Mouse (Mus musculus): ENCODE measurements around the gene C1rl.
"Not testable (repeated sequence)": the region's sequence is repeated elsewhere in the genome, so short reads cannot be mapped to it uniquely, and the experiment has no call there.

C1rl gene

GRCm38 (mm10) chr6:124499914-124500566 lies 7.1 kb downstream of the C1rl start:
- in situ Hi-C loops (cut with MboI; ENCODE audit: low sequenced_read_pairs) = no loop called here

GRCm38 (mm10) chr6:124501473-124501872 lies 8.6 kb downstream of the C1rl start:
- in situ Hi-C loops (cut with MboI; ENCODE audit: low sequenced_read_pairs) = no loop called here

- in situ Hi-C loops (cut with MboI; ENCODE audit: low sequenced_read_pairs) = no loop called here
Measured at GRCm38 (mm10) chr6:124502021-124502420, 9.1 kb downstream of the C1rl start.

GRCm38 (mm10) chr6:124505028-124505427 lies 12.1 kb downstream of the C1rl start:
- in situ Hi-C loops (cut with MboI; ENCODE audit: low sequenced_read_pairs) = no loop called here

- in situ Hi-C loops (cut with MboI; ENCODE audit: low sequenced_read_pairs) = no loop called here
Measured at GRCm38 (mm10) chr6:124506991-124507390, 14.1 kb downstream of the C1rl start.

- in situ Hi-C loops (cut with MboI; ENCODE audit: low sequenced_read_pairs) = no loop called here
Measured at GRCm38 (mm10) chr6:124508292-124508691, 15.4 kb downstream of the C1rl start.

GRCm38 (mm10) chr6:124509192-124509591 lies 16.3 kb downstream of the C1rl start:
- in situ Hi-C loops (cut with MboI; ENCODE audit: low sequenced_read_pairs) = not testable (repeated sequence)

- in situ Hi-C loops (cut with MboI; ENCODE audit: low sequenced_read_pairs) = no loop called here
Measured at GRCm38 (mm10) chr6:124511936-124512335, 19.0 kb downstream of the C1rl start.

- in situ Hi-C loops (cut with MboI; ENCODE audit: low sequenced_read_pairs) = no loop called here
Measured at GRCm38 (mm10) chr6:124512355-124512836, 19.5 kb downstream of the C1rl start, which contains the start of gene C1ra. Gene C1ra, plus strand, starts transcription at chr6:124512405.

GRCm38 (mm10) chr6:124517733-124518132 lies 24.8 kb downstream of the C1rl start:
- in situ Hi-C loops (cut with MboI; ENCODE audit: low sequenced_read_pairs) = not testable (repeated sequence)

GRCm38 (mm10) chr6:124522082-124522481 lies 29.2 kb downstream of the C1rl start:
- in situ Hi-C loops (cut with MboI; ENCODE audit: low sequenced_read_pairs) = not testable (repeated sequence)

- in situ Hi-C loops (cut with MboI; ENCODE audit: low sequenced_read_pairs) = no loop called here
Measured at GRCm38 (mm10) chr6:124527881-124528280, 35.0 kb downstream of the C1rl start.

GRCm38 (mm10) chr6:124531077-124531476 lies 38.2 kb downstream of the C1rl start:
- in situ Hi-C loops (cut with MboI; ENCODE audit: low sequenced_read_pairs) = no loop called here

- in situ Hi-C loops (cut with MboI; ENCODE audit: low sequenced_read_pairs) = not testable (repeated sequence)
Measured at GRCm38 (mm10) chr6:124536125-124536829, 43.4 kb downstream of the C1rl start.

GRCm38 (mm10) chr6:124541176-124541575 lies 48.3 kb downstream of the C1rl start:
- in situ Hi-C loops (cut with MboI; ENCODE audit: low sequenced_read_pairs) = not testable (repeated sequence)

GRCm38 (mm10) chr6:124542284-124542683 lies 49.4 kb downstream of the C1rl start, which contains the start of gene C1s1:
Gene C1s1, minus strand, starts transcription at chr6:124542359.
- in situ Hi-C loops (cut with MboI; ENCODE audit: low sequenced_read_pairs) = not testable (repeated sequence)

GRCm38 (mm10) chr6:124544466-124544865 lies 51.6 kb downstream of the C1rl start:
- in situ Hi-C loops (cut with MboI; ENCODE audit: low sequenced_read_pairs) = no loop called here

- in situ Hi-C loops (cut with MboI; ENCODE audit: low sequenced_read_pairs) = no loop called here
Measured at GRCm38 (mm10) chr6:124545425-124545824, 52.5 kb downstream of the C1rl start.

GRCm38 (mm10) chr6:124547979-124548378 lies 55.1 kb downstream of the C1rl start:
- in situ Hi-C loops (cut with MboI; ENCODE audit: low sequenced_read_pairs) = not testable (repeated sequence)

- in situ Hi-C loops (cut with MboI; ENCODE audit: low sequenced_read_pairs) = no loop called here
Measured at GRCm38 (mm10) chr6:124549023-124549550, 56.2 kb downstream of the C1rl start.

- in situ Hi-C loops (cut with MboI; ENCODE audit: low sequenced_read_pairs) = no loop called here
Measured at GRCm38 (mm10) chr6:124552766-124553165, 59.9 kb downstream of the C1rl start.

- in situ Hi-C loops (cut with MboI; ENCODE audit: low sequenced_read_pairs) = not testable (repeated sequence)
Measured at GRCm38 (mm10) chr6:124555956-124556355, 63.0 kb downstream of the C1rl start.

All from CH12F3 (cell line).